Mouse (Mus musculus): ENCODE measurements around the gene Gm28053. TPM values are rescaled to one million over a fixed set of nuclear protein-coding genes. Genes with fewer than 3 reads are reported as not detected.

Gene Gm28053
- polyA plus RNA-seq, 1 experiment from 2014 or later = 1.4 TPM

DNA sequence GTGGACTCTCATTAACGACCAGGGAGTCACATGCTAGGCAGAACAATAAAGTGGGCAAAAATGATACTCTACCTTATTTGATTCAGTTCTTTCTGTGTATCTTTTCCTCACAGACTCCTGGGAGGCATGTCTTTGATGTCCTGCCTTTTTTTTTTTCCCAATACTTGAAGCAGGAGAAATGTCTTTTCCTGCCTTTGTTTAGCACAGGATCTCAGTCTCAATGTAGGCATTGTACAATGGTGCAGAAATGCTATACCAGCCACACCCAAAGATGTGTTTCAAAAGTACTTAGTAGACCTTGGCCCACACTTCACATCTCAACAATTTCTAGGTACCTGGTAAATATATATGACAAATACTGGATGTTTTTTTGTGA is 20.9 kb upstream of the Gm28053 start:
- Histone ChIP-seq H3K9me3 (no peaks in the 10 kb centered on the region), H3K4me2 (no peak overlapping the region), H3K27me3 (no peaks in the 10 kb centered on the region), H3K36me3 (no peaks in the 10 kb centered on the region), H3K4me1 (no peaks in the 10 kb centered on the region), H3K27ac (no peak overlapping the region), H3K9ac (no peak overlapping the region), H3K4me3 (no peak overlapping the region)
- 47% methylated on average over 1 of the region's 1 CpGs for WGBS
- no peak for ATAC-seq (ENCODE audit: insufficient number of reproducible peaks, insufficient read depth, low FRiP score, low TSS enrichment, low read depth)

DNA sequence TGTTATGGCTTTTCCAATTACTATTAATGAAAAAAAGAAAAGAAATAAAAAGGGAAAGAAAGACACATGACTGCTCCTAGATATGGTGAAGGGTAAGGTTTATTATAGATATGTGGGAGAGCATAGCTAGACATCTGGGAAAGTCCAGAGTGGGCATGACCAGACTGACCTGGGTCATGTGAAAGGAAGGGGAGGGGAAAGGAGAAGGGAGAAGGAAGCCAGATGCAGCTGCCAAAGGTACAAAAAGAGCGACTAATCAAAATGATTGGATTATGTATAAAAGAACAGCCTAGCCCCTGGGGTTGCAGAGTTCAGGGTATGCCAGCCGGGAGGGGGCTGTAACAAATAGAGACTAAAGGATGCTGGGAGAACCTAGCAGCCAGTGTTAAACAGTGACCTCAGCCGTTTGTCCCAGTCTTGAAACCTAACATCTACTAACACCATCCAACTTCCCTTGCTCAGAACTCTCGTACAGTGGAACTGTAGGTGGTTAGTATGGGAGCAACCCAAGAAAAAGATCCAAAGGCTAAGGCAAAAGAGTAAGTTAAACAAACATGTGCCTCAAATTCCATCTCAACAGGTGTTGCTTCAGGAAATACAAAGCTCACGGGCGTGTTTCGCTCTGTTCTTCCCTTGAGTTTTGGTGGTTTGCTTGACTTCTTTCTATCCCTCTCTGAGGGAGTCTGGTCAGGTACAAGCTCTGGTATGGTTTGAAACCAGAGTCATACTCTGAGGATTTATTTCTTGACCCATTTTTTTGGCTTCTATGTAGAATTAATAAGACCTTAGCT is 20.1 kb upstream of the Gm28053 start:
- ATAC-seq (ENCODE audit: insufficient number of reproducible peaks, insufficient read depth, low FRiP score, low TSS enrichment, low read depth) = no peak
- no peak overlapping the region for H3K9ac ChIP-seq
- H3K27me3 ChIP-seq = no peaks in the 10 kb centered on the region
- H3K4me2 ChIP-seq = no peak overlapping the region
- H3K36me3 ChIP-seq = no peaks in the 10 kb centered on the region
- H3K9me3 ChIP-seq = no peaks in the 10 kb centered on the region
- WGBS = 71% methylated on average over 7 of the region's 7 CpGs
- H3K27ac ChIP-seq = no peak overlapping the region
- H3K4me3 ChIP-seq = no peak overlapping the region
- no peaks in the 10 kb centered on the region for H3K4me1 ChIP-seq

DNA sequence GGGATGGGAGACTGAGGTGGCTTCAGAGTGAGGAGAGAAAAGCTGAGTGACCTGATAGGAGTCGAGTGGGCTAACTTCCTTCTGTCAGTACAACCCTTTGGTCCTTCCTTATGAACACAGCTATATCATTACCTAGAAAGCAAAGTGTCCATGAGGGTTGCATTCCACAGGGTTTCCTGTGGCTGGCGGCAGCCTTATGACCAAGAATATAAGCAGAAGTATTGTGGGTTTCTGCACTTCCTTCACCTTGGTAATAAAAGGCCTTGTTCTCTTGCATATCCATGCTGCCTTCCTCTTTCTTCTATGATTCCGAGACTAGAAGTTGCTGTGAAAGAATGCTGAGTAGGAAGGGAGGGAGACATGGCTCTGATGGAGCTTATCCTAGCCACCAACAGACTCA is 19.5 kb upstream of the Gm28053 start:
- Histone ChIP-seq H3K4me2 (no peak overlapping the region), H3K27me3 (no peaks in the 10 kb centered on the region), H3K9me3 (no peaks in the 10 kb centered on the region), H3K4me1 (no peaks in the 10 kb centered on the region), H3K36me3 (no peaks in the 10 kb centered on the region), H3K9ac (no peak overlapping the region), H3K4me3 (no peak overlapping the region), H3K27ac (no peak overlapping the region)
- ATAC-seq (ENCODE audit: insufficient number of reproducible peaks, insufficient read depth, low FRiP score, low TSS enrichment, low read depth) = no peak
- 83% methylated on average over 3 of the region's 3 CpGs for WGBS

GRCm38 (mm10) chr6:48700251-48701075 is 17.9 kb upstream of the Gm28053 start:
- no peak for ATAC-seq (ENCODE audit: insufficient number of reproducible peaks, insufficient read depth, low FRiP score, low TSS enrichment, low read depth)
- WGBS = 46% methylated on average over 5 of the region's 5 CpGs
- Histone ChIP-seq H3K4me1 (no peaks in the 10 kb centered on the region), H3K4me2 (no peak overlapping the region), H3K4me3 (no peak overlapping the region), H3K36me3 (no peaks in the 10 kb centered on the region), H3K27ac (peak overlapping the region; percentile 44; the same call in 1 of the 2 replicates), H3K27me3 (no peaks in the 10 kb centered on the region), H3K9me3 (no peaks in the 10 kb centered on the region), H3K9ac (no peak overlapping the region)

DNA sequence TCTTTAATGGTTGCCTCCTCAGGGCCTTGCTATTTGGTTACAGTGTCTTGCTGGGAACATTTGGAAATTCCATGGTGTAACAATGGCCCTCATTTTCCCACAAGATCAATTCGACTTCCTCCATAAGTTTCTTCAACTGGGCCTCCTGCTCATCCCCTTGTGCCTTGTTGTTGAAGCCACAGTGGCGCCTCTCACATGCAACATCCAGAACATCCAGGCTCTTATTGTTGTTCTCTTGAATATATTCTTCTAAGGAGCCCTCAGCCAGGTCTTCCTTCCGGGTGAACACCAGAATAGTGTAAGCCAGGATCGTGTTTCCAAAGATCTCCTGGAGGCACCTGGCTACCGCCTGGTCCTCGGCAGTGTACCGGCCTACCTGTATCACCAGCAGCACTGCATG is 16.3 kb upstream of the Gm28053 start:
- 73% methylated on average over 7 of the region's 7 CpGs for WGBS
- Histone ChIP-seq H3K27ac (no peak overlapping the region), H3K9me3 (no peaks in the 10 kb centered on the region)

DNA sequence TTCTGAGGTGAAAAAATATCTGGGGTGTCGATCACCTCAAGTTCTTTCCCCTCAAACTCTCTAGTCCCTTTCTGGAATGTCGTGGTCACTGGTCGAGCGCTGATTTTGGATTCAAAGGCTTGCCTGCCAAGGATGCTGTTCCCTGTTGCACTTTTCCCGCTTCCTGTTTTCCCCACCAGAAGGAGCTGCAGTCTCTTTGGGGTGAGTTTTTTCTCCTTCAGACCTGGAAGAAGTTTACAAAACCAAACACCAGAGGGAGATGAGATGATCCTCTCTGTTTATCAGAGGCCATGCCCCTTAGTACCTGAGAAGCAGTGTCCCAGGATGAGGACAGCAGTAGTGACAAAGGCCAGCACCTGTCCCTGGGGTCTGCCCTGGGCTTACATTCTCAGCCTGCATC is 15.8 kb upstream of the Gm28053 start:
- no peaks in the 10 kb centered on the region for H3K36me3 ChIP-seq
- no peaks in the 10 kb centered on the region for H3K27me3 ChIP-seq

More for the DNA sequence above, 16.3 kb upstream of the Gm28053 start:
- H3K4me3 ChIP-seq = no peak overlapping the region
- ATAC-seq (ENCODE audit: insufficient number of reproducible peaks, insufficient read depth, low FRiP score, low TSS enrichment, low read depth) = no peak
- H3K27me3 ChIP-seq = no peaks in the 10 kb centered on the region
- H3K4me1 ChIP-seq = no peaks in the 10 kb centered on the region
- no peak overlapping the region for H3K9ac ChIP-seq
- no peak overlapping the region for H3K4me2 ChIP-seq
- H3K36me3 ChIP-seq = no peaks in the 10 kb centered on the region

DNA sequence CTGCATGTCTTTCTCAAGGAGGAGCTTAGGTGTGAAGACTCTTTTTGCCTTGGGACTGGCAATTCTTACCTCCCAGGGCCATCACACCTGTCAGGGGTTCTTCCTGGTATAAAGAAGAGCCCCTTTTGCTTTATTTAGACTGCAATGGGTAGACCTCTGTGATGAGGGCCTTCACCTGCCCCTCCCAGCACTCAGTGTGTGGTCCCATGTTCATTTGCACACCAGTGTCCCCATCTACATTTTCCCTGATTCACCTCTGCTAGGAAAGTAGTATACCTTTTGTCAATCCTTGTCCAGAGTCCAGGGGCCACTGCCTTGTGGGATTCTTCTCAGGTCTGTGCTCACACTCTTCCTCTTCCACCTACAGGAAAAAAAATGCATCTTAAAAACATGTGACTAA is 14.3 kb upstream of the Gm28053 start:
- ATAC-seq (ENCODE audit: insufficient number of reproducible peaks, insufficient read depth, low FRiP score, low TSS enrichment, low read depth) = no peak
- no peak overlapping the region for H3K4me2 ChIP-seq
- no peaks in the 10 kb centered on the region for H3K9me3 ChIP-seq

More for the DNA sequence above, 15.8 kb upstream of the Gm28053 start:
- Histone ChIP-seq H3K27ac (no peak overlapping the region), H3K9ac (no peak overlapping the region), H3K4me1 (no peaks in the 10 kb centered on the region), H3K9me3 (no peaks in the 10 kb centered on the region), H3K4me2 (no peak overlapping the region), H3K4me3 (no peak overlapping the region)
- no peak for ATAC-seq (ENCODE audit: insufficient number of reproducible peaks, insufficient read depth, low FRiP score, low TSS enrichment, low read depth)
- 61% methylated on average over 5 of the region's 5 CpGs for WGBS

GRCm38 (mm10) chr6:48706130-48706529 is 12.3 kb upstream of the Gm28053 start:
- Histone ChIP-seq H3K27ac (no peak overlapping the region), H3K36me3 (no peaks in the 10 kb centered on the region), H3K9ac (no peak overlapping the region), H3K4me3 (no peak overlapping the region), H3K4me2 (0 out of 2 replicates have a peak overlapping the region, but pooled peaks have one; percentile 11), H3K27me3 (no peaks in the 10 kb centered on the region), H3K9me3 (no peaks in the 10 kb centered on the region), H3K4me1 (no peaks in the 10 kb centered on the region)
- WGBS = 57% methylated on average over 3 of the region's 3 CpGs
- no peak for ATAC-seq (ENCODE audit: insufficient number of reproducible peaks, insufficient read depth, low FRiP score, low TSS enrichment, low read depth)

More for the DNA sequence above, 14.3 kb upstream of the Gm28053 start:
- no peaks in the 10 kb centered on the region for H3K4me1 ChIP-seq
- no peaks in the 10 kb centered on the region for H3K27me3 ChIP-seq
- H3K9ac ChIP-seq = no peak overlapping the region
- H3K4me3 ChIP-seq = no peak overlapping the region
- no peaks in the 10 kb centered on the region for H3K36me3 ChIP-seq
- no peak overlapping the region for H3K27ac ChIP-seq

- Histone ChIP-seq H3K9me3 (no peaks in the 10 kb centered on the region), H3K4me1 (no peaks in the 10 kb centered on the region), H3K36me3 (no peaks in the 10 kb centered on the region), H3K4me3 (no peak overlapping the region), H3K9ac (no peak overlapping the region), H3K4me2 (no peak overlapping the region), H3K27me3 (no peaks in the 10 kb centered on the region), H3K27ac (no peak overlapping the region)
- WGBS = 76% methylated on average over 4 of the region's 4 CpGs
- ATAC-seq (ENCODE audit: insufficient number of reproducible peaks, insufficient read depth, low FRiP score, low TSS enrichment, low read depth) = no peak
Measured at GRCm38 (mm10) chr6:48720326-48720725, 1.9 kb downstream of the Gm28053 start.

GRCm38 (mm10) chr6:48723468-48723867 is 5.1 kb downstream of the Gm28053 start:
- Histone ChIP-seq H3K4me3 (no peak overlapping the region), H3K27ac (no peak overlapping the region), H3K36me3 (no peaks in the 10 kb centered on the region), H3K9me3 (no peaks in the 10 kb centered on the region), H3K4me2 (no peak overlapping the region), H3K27me3 (no peaks in the 10 kb centered on the region), H3K4me1 (no peaks in the 10 kb centered on the region), H3K9ac (no peak overlapping the region)
- ATAC-seq (ENCODE audit: insufficient number of reproducible peaks, insufficient read depth, low FRiP score, low TSS enrichment, low read depth) = no peak
- WGBS = 83% methylated on average over 8 of the region's 8 CpGs

DNA sequence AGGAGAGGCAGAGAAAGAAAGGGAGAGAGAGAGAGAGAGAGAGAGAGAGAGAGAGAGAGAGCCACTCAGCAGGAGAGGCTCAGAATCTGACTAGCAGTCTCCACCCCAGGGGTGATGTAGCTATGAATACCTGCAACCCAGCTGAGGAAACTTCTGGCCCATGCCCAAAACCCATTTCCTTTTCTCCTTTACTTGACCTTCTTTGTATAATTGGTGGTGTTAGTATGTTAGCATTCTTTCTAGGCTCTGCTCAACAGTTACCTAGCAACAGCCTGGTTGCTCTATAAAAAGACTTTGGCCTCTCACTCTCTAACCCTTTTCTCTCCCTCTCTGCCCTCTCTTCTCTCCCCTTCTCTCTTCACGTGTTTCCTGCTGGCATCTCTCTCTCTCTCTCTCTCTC is 7.1 kb downstream of the Gm28053 start:
- 0 out of 2 replicates have a peak, but pooled peaks have one; percentile 52 for ATAC-seq (ENCODE audit: insufficient number of reproducible peaks, insufficient read depth, low FRiP score, low TSS enrichment, low read depth)
- Histone ChIP-seq H3K9me3 (no peaks in the 10 kb centered on the region), H3K27me3 (no peaks in the 10 kb centered on the region), H3K27ac (no peak overlapping the region), H3K36me3 (no peaks in the 10 kb centered on the region), H3K9ac (no peak overlapping the region), H3K4me2 (no peak overlapping the region), H3K4me3 (no peak overlapping the region), H3K4me1 (no peaks in the 10 kb centered on the region)
- 7% methylated on average over 1 of the region's 1 CpGs for WGBS

DNA sequence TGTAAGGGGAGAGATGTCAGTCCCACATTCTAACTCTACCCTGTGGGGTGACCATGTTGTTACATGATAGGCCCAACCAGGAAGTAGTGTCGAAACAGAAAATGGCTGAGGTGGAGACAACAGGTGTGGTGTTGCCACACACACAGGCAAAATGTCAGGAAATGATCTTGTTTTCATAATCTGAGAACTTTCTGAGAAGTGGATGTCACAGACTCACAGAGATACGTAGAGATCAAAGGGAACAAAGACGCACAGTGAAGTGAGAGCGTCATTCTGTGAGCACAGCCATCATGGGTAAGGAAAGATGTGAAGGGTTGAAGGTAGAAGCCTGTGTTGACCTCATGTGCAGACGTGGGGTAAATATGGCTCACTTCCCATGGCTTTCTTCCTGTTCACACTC is 9.4 kb downstream of the Gm28053 start:
- no peak for ATAC-seq (ENCODE audit: insufficient number of reproducible peaks, insufficient read depth, low FRiP score, low TSS enrichment, low read depth)
- no peak overlapping the region for H3K27ac ChIP-seq
- no peak overlapping the region for H3K9ac ChIP-seq
- no peaks in the 10 kb centered on the region for H3K36me3 ChIP-seq
- no peaks in the 10 kb centered on the region for H3K4me1 ChIP-seq
- no peaks in the 10 kb centered on the region for H3K9me3 ChIP-seq
- no peak overlapping the region for H3K4me3 ChIP-seq
- 85% methylated on average over 5 of the region's 5 CpGs for WGBS
- H3K4me2 ChIP-seq = no peak overlapping the region
- no peaks in the 10 kb centered on the region for H3K27me3 ChIP-seq

Data from embryonic facial prominence, embryonic 13.5 days (tissue).